Mouse (Mus musculus): Measurements from ENCODE around the gene Phpt1. TPM values are rescaled to one million over a fixed set of nuclear protein-coding genes. Genes with fewer than 3 reads are reported as not detected.

Phpt1 gene
- polyA plus RNA-seq, 1 experiment from 2014 or later: 162 TPM

DNA sequence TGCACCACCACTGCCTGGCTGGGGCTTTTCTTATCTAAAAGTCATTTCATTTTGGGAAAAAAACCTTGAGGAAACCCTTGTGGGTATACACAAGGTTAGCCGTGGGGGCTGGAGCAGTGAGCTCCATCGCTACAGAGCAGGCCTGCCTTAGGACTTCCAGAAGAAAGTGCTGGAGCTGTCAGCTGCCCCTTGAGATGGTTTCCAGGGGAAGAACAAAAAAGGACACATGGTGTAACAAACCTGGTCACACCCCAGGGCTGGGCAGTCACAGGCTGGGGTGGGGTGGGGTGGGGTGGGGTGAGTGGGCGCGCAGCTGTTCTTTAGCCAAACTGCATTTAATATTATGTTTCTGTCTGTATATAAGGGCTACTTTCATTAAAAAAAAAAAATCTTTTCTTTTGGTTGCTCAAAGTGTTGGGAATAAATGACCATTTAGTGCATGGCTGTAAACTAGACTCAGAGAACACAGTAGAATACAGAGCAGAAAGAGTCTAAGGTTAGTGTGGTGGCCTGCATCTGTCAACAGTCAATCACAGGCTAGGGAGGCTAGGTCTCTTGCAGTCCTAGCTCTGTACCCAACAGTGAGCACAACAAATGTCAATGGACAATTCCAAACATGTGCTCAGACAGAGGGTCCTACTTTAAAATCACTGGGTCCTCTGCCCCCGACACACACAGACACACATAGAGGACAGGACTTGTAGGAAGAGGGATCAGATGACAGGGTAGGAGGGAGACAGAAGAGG lies 21.9 kb upstream of the Phpt1 start:
- Histone ChIP-seq H3K4me3 (no peak overlapping the region), H3K4me1 (no peaks in the 10 kb centered on the region), H3K36me3 (peaks cover 93% of the 10 kb centered on the region), H3K4me2 (replicated peaks) (no peak overlapping the region), H3K9ac (no peak overlapping the region), H3K9me3 (replicated peaks) (no peaks in the 10 kb centered on the region), H3K27me3 (no peaks in the 10 kb centered on the region), H3K27ac (no peak overlapping the region)
- 97% methylated on average over 5 of the region's 5 CpGs for WGBS
- no peak for ATAC-seq (ENCODE audit: low FRiP score)

DNA sequence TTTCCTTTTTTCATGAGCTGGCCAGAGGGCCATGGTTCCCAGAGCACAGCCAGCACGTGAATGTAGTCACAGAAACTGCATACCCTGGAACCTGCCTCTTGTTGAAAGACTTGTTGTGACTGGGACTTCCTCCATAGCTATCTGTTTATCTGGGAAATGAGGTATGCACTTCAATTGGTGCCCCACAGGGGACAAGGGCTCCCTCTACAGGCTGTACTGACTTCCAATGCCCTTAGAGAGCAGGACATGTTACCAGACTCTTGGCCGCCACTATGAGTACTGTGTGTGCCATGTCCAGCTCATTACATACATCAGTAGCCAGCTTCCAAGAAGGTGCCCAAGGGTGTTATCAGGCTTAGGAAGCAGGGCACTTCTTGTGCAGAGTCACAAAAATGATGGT lies 16.8 kb upstream of the Phpt1 start:
- Histone ChIP-seq H3K9me3 (replicated peaks) (no peaks in the 10 kb centered on the region), H3K9ac (no peak overlapping the region), H3K4me2 (replicated peaks) (no peak overlapping the region), H3K4me1 (no peaks in the 10 kb centered on the region), H3K36me3 (peaks cover 93% of the 10 kb centered on the region), H3K27ac (no peak overlapping the region), H3K27me3 (no peaks in the 10 kb centered on the region), H3K4me3 (no peak overlapping the region)
- ATAC-seq (ENCODE audit: low FRiP score): no peak
- 72% methylated on average over 2 of the region's 2 CpGs for WGBS

DNA sequence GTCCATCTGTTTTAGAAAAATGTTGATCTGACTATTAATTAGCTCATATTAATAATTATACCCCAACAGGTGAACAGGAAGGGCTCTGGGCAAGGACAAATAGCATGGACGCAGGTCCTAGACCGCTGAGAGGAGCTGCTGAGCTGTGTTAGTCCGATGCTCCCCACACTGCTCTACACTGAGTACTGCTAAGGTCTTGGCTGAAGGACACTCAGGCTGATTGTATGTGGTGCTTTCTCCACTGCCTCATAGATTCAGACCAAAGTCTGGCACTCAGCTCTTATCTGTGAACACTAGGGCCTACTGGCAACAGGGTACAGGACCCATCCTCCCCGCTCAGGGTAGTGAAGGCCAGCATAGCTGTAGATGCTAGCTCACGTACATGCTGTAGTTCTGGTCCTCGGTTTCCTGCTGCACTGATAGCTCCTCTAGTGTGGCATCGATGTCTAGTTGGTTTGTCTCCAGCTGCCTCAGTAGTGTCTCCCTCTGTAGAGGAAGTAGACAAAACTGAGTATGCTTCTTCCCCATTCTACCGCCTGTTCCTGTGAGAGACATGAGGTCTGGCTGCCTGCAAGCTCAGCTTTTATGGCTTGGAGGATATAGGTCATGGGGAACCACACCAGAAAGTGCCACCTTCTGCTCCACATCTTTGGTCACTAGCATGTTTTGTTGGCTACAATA lies 13.3 kb upstream of the Phpt1 start:
- H3K27ac ChIP-seq: no peak overlapping the region
- H3K9ac ChIP-seq: no peak overlapping the region
- no peaks in the 10 kb centered on the region for H3K4me1 ChIP-seq
- no peak overlapping the region for H3K4me2 ChIP-seq (replicated peaks)
- WGBS: 97% methylated on average over 8 of the region's 8 CpGs
- H3K27me3 ChIP-seq: no peaks in the 10 kb centered on the region
- ATAC-seq (ENCODE audit: low FRiP score): no peak
- H3K36me3 ChIP-seq: peaks cover 96% of the 10 kb centered on the region
- H3K9me3 ChIP-seq (replicated peaks): no peaks in the 10 kb centered on the region
- H3K4me3 ChIP-seq: no peak overlapping the region

DNA sequence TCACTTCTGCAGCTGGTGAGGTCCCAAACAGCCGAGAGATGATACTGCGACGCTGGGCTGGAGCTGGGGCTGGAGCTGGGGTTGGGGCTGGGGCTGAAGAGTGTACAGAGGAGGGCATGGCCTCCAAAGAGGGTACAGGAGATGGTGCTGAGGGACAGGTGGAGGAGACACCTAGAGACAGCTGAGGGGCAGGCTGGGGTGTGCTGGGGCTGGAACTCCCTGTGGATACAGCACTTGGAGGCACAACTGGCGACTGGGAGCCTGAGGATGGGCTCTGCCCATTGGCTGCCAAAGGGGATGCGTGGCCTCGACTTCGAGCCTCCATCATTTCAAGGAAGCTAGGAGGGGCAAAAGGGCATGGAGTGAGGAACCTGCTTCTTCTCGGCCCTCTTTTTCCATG lies 12.3 kb upstream of the Phpt1 start:
- Histone ChIP-seq H3K27ac (no peak overlapping the region), H3K36me3 (peaks cover 91% of the 10 kb centered on the region), H3K4me3 (no peak overlapping the region), H3K9me3 (replicated peaks) (no peaks in the 10 kb centered on the region), H3K4me1 (peaks cover 10% of the 10 kb centered on the region), H3K9ac (no peak overlapping the region), H3K27me3 (no peaks in the 10 kb centered on the region), H3K4me2 (replicated peaks) (no peak overlapping the region)
- WGBS: 94% methylated on average over 8 of the region's 8 CpGs
- ATAC-seq (ENCODE audit: low FRiP score): no peak

DNA sequence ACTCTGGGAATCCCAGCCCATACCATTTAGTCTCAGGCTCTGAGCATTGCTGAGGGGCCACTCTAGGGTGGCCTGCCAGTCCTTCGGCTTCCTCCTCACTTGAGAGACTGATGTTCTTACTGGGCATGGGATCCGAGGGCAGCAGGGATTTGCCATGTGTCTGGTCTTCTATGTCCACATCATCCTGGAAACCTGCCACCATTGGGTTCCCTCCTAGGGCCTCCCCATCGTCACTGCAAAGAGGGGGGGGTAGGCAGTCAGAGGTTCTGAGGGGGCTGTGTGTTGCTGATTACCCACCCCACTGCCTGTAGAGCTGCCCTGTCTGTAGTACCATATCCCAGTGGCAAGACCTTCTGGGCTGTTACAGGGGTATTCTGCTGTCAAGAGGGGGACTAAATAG lies 10.6 kb upstream of the Phpt1 start:
- no peak for ATAC-seq (ENCODE audit: low FRiP score)

DNA sequence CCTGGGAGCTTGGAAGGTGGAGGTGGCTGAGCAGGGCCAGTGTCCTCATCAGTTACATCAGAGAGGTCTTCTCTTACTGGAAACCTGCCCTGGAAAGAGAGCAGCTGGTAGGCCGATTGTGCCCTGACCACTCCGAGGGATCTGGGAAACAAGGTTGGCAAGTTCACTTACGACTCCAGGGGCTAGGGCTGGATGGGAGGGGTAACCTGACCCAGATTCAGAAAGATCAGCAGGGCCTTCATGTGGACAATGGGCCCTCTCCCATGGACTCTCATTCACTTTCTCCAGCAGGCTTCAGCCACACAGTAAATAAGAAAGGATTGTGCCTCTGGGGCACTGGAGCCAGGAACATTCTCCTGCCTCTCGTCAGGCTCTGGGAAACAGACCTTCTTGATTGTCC lies 9.8 kb upstream of the Phpt1 start:
- Histone ChIP-seq H3K4me3 (no peak overlapping the region), H3K9me3 (replicated peaks) (no peaks in the 10 kb centered on the region), H3K36me3 (peaks cover 66% of the 10 kb centered on the region), H3K27me3 (peaks cover 15% of the 10 kb centered on the region), H3K4me1 (peaks cover 31% of the 10 kb centered on the region), H3K27ac (no peak overlapping the region), H3K9ac (no peak overlapping the region), H3K4me2 (replicated peaks) (no peak overlapping the region)
- no peak for ATAC-seq (ENCODE audit: low FRiP score)
- 84% methylated on average over 4 of the region's 4 CpGs for WGBS

More for the DNA sequence above, 10.6 kb upstream of the Phpt1 start:
- no peak overlapping the region for H3K4me2 ChIP-seq (replicated peaks)
- H3K27me3 ChIP-seq: peaks cover 8% of the 10 kb centered on the region
- H3K9me3 ChIP-seq (replicated peaks): no peaks in the 10 kb centered on the region
- H3K9ac ChIP-seq: no peak overlapping the region
- peaks cover 74% of the 10 kb centered on the region for H3K36me3 ChIP-seq
- H3K27ac ChIP-seq: no peak overlapping the region
- WGBS: 88% methylated on average over 3 of the region's 3 CpGs
- peaks cover 26% of the 10 kb centered on the region for H3K4me1 ChIP-seq
- no peak overlapping the region for H3K4me3 ChIP-seq

DNA sequence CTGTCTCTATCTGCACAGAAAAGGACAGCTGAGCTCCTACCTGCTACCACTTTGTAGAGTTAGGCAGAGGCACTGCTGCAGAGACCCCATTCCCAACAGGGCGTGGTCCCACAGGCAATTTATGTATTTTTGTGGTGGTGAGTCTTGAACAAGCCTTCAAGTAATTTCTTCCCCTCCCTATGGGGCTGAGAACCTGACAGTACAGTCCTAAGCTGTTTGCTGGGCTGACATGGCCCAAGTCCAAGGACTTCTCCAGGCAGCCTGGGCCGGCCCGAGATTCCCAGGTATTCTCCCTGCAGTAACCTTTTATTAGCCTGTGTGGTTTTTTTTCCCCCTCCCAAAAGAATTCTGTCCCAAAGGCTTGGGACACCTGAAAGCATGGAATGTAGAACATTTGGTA lies 9.1 kb upstream of the Phpt1 start:
- no peak overlapping the region for H3K4me2 ChIP-seq (replicated peaks)
- 96% methylated on average over 3 of the region's 3 CpGs for WGBS
- peaks cover 22% of the 10 kb centered on the region for H3K27me3 ChIP-seq
- no peak overlapping the region for H3K4me3 ChIP-seq
- no peak for ATAC-seq (ENCODE audit: low FRiP score)
- no peaks in the 10 kb centered on the region for H3K9me3 ChIP-seq (replicated peaks)
- H3K36me3 ChIP-seq: peaks cover 59% of the 10 kb centered on the region
- H3K9ac ChIP-seq: no peak overlapping the region
- H3K27ac ChIP-seq: no peak overlapping the region
- peaks cover 38% of the 10 kb centered on the region for H3K4me1 ChIP-seq

DNA sequence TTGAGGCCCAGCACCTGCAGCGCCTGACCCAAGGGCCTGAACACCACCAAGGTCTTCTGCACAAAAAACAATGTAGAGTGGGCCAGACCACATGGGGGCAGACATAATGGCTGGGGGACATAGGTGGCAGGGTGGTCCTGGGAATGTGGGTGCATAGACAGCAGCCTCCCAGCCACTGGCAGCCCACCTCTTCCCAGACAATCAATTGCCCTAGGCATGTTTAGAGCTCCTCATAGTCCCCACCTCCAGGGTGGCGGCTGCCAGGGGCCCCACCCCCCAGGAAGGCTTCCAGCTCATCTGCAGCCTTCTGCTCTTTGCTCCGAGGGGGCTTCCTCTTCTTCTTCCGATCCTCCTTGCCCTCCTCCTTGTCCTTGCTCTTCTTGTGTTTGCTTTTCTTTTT lies 8.5 kb upstream of the Phpt1 start:
- Histone ChIP-seq H3K27ac (0 out of 2 replicates have a peak overlapping the region, but pooled peaks have one; percentile 7), H3K9me3 (replicated peaks) (no peaks in the 10 kb centered on the region), H3K4me3 (no peak overlapping the region), H3K4me2 (replicated peaks) (no peak overlapping the region), H3K36me3 (peaks cover 55% of the 10 kb centered on the region), H3K27me3 (peaks cover 28% of the 10 kb centered on the region), H3K4me1 (peaks cover 44% of the 10 kb centered on the region), H3K9ac (no peak overlapping the region)
- ATAC-seq (ENCODE audit: low FRiP score): no peak
- WGBS: 78% methylated on average over 4 of the region's 4 CpGs

DNA sequence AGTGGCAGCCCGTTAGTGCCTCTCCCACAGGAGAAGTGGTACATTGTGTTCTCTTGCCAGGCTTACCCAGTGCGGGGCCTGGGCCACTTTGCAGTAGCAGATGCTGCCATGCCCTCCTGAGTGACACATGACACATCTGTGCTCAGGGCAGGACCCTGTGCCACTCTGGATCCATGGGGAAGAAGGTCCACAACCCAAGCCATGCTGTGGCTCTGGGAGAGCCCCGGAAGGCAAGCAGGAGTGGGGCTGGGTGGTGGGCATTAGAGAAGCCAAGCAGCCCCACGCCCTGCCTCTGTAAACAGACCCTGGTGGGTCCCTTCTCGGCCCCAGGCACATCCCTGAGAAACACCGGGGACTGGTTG lies 8.1 kb upstream of the Phpt1 start:
- 0 out of 2 replicates have a peak, but pooled peaks have one; percentile 15 for ATAC-seq (ENCODE audit: low FRiP score)
- Histone ChIP-seq H3K4me3 (no peak overlapping the region), H3K9me3 (replicated peaks) (no peaks in the 10 kb centered on the region), H3K9ac (no peak overlapping the region), H3K4me1 (peaks cover 49% of the 10 kb centered on the region), H3K36me3 (peaks cover 51% of the 10 kb centered on the region), H3K27me3 (peaks cover 33% of the 10 kb centered on the region), H3K4me2 (replicated peaks) (no peak overlapping the region), H3K27ac (peak overlapping the region; percentile 35; the same call in 1 of the 2 replicates)
- WGBS: 81% methylated on average over 6 of the region's 6 CpGs

DNA sequence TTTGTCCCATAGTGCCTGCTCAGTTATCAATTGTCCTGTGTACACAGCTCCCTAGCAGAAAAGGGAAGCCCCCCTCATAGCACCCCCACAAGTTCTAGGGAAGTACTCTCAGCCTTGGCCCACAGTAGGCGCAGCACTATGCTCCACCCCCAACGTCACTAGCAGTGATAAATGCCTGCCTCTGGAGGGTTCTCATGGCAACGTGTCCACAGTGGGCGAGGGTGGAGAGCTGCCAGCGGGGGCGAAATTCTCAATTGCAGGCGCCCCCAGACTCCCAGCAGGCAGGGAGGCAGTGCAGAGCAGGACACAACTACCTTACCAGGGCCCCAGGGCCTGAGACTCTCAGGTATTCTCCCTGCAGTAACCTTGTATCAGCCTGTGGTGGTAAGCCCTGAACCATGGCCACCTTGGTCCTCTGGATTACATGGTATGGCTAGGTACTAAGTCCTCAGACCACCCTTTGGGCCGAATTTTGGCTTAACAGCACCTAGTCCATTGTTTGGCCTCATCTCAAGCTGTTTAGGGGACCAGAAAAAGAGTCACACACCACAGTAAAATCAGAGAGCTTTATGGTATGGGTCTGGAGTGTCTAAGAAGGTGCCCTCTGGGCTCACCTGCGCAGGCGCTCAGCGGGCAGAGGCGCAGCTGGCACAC lies 7.6 kb upstream of the Phpt1 start:
- Histone ChIP-seq H3K4me1 (peaks cover 54% of the 10 kb centered on the region), H3K27ac (peak overlapping the region; percentile 35; the same call in 1 of the 2 replicates), H3K27me3 (peaks cover 38% of the 10 kb centered on the region), H3K36me3 (peaks cover 46% of the 10 kb centered on the region), H3K9me3 (replicated peaks) (no peaks in the 10 kb centered on the region), H3K4me2 (replicated peaks) (no peak overlapping the region), H3K4me3 (no peak overlapping the region), H3K9ac (no peak overlapping the region)
- ATAC-seq (ENCODE audit: low FRiP score): peak; percentile 29; the same call in 1 of the 2 replicates
- WGBS: 52% methylated on average over 12 of the region's 12 CpGs

DNA sequence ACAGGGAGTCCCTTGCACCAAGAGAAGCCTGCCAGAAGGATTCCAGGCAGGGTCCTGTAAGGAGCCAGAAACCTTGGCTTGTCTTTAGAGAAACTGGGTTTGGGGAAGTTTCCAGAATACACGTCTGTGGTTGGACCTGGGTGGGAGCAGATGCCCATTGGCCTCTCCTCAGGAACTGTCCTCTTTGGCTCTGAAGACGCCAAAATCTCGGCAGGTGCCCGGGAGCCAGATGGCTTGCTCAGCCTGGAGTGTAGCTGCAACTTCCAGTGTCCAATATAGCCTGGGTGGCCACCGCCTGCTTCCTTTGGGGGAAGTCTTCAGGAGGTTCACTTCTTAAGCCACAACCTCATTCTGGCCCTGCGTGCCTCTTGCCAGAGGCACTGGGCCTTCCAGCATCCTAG lies 6.9 kb upstream of the Phpt1 start:
- Histone ChIP-seq H3K9ac (no peak overlapping the region), H3K36me3 (peaks cover 39% of the 10 kb centered on the region), H3K27ac (0 out of 2 replicates have a peak overlapping the region, but pooled peaks have one; percentile 12), H3K4me3 (no peak overlapping the region), H3K9me3 (replicated peaks) (no peaks in the 10 kb centered on the region), H3K27me3 (peaks cover 45% of the 10 kb centered on the region), H3K4me2 (replicated peaks) (no peak overlapping the region), H3K4me1 (peaks cover 60% of the 10 kb centered on the region)
- 38% methylated on average over 6 of the region's 6 CpGs for WGBS
- 0 out of 2 replicates have a peak, but pooled peaks have one; percentile 2 for ATAC-seq (ENCODE audit: low FRiP score)

DNA sequence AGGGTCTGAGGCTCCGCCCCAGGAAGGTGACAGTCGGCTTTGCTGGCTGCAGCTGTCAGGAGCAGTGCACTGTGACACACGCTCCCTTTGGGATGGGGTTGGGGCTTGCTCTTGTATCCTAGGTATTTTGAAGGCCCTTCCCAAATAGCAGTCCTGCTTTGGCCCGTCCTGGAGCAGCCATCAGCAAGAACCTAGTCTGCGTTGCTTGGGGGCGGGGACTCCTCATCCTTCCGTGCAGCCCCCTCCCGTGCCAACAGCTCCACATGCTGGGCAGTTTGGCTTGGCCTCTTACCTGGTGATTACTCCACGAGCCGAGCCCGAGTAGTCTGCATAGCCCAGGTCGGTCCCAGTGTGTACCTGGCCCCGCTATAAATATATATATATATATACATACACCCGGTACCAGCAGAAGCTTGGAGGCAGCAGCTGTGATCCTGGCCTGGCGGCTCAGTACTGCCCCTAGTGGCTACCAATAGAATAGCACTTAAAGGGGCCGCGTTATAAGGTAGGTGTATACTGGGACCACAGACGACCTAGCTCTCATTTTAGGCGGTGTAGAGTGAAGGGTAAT lies 6.4 kb upstream of the Phpt1 start, which contains the start of gene Ajm1:
Gene Ajm1, minus strand, starts transcription at position 464 of the 571 bp plus-strand sequence.
- Histone ChIP-seq H3K27me3 (peaks cover 50% of the 10 kb centered on the region), H3K4me3 (peak within 1 kb of the TSS; percentile 37), H3K9ac (peak within 1 kb of the TSS; percentile 41), H3K4me2 (replicated peaks) (peak within 1 kb of the TSS; percentile 60), H3K27ac (0 out of 2 replicates have a peak within 1 kb of the TSS, but pooled peaks have one; percentile 12), H3K36me3 (peaks cover 33% of the 10 kb centered on the region), H3K9me3 (replicated peaks) (no peaks in the 10 kb centered on the region), H3K4me1 (peaks cover 60% of the 10 kb centered on the region)
- peak; percentile 55 for ATAC-seq (ENCODE audit: low FRiP score)
- 5% methylated on average over 19 of the region's 19 CpGs for WGBS

Measured in hindbrain, embryonic 12.5 days (tissue).